Mouse (Mus musculus) heart, embryonic 11.5 days (tissue): Measurements from ENCODE around the gene Catip. TPM values are rescaled to one million over a fixed set of nuclear protein-coding genes. Genes with fewer than 3 reads are reported as not detected.

Experiments
- ATAC-seq: fragments of 200-750 bp; cut with Nextera tagmentation; replicated peaks from 2 replicates; pipeline ENCODE4 v1.8.0; 2017; ENCODE audit warnings: moderate library complexity; ENCODE audit not compliant: insufficient number of reproducible peaks, low FRiP score, low TSS enrichment
- H3K27ac ChIP-seq: fragments of 300-500 bp; sonication (generic); 2 replicates; pipeline ENCODE4 v1.5.1; 2014; ENCODE audit warnings: mild to moderate bottlenecking, low read depth, low read length
- H3K27me3 ChIP-seq: fragments of 300-500 bp; sonication (generic); 2 replicates; pipeline ENCODE4 v1.6.1; 2014; ENCODE audit warnings: mild to moderate bottlenecking, low read length, mixed read lengths; ENCODE audit not compliant: control insufficient read depth, insufficient read depth
- H3K36me3 ChIP-seq: fragments of 300-500 bp; sonication (generic); 2 replicates; pipeline ENCODE4 v1.6.1; 2014; ENCODE audit warnings: mild to moderate bottlenecking, low read length, moderate library complexity, mixed read lengths; ENCODE audit not compliant: control insufficient read depth, insufficient read depth
- H3K4me1 ChIP-seq: fragments of 300-500 bp; sonication (generic); 2 replicates; pipeline ENCODE4 v1.6.1; 2014; ENCODE audit warnings: low read length; ENCODE audit not compliant: control insufficient read depth, insufficient read depth
- H3K4me2 ChIP-seq: fragments of 300-500 bp; sonication (generic); 2 replicates; pipeline ENCODE4 v1.6.1; 2014; ENCODE audit warnings: mild to moderate bottlenecking, moderate library complexity
- H3K4me3 ChIP-seq: fragments of 300-500 bp; sonication (generic); 2 replicates; pipeline ENCODE4 v1.5.1; 2014; ENCODE audit warnings: low read depth, low read length
- H3K9ac ChIP-seq: fragments of 300-500 bp; sonication (generic); 2 replicates; pipeline ENCODE4 v1.6.1; 2014; ENCODE audit warnings: mild to moderate bottlenecking, low read depth, low read length, moderate library complexity
- H3K9me3 ChIP-seq: fragments of 300-500 bp; sonication (generic); replicated peaks from 2 replicates; pipeline ENCODE4 v1.6.1; 2016; ENCODE audit warnings: low read length; ENCODE audit not compliant: control insufficient read depth
- WGBS: fragments of 180-500 bp; shearing (Covaris S2); extraction: QIAGEN DNeasy Blood & Tissue Kit; methylation state at CpG from one replicate; pipeline ENCODE4 v1.1.7; 2014; ENCODE audit not compliant: insufficient replicate concordance; 5-methylcytosine and 5-hydroxymethylcytosine counted together
- polyA plus RNA-seq: library from polyadenylated mRNA; unstranded; fragments of >200 nt; fragmentation: Nextera tagmentation; extraction: Ambion mirVana; gene quantifications from 2 replicates; pipeline ENCODE4 v1.2.1, GENCODE M21; 2014

Gene Catip
- polyA plus RNA-seq, 1 experiment from 2014 or later: 0.59 TPM

GRCm38 (mm10) chr1:74352532-74353096 is 9.3 kb upstream of the Catip start:
- Histone ChIP-seq H3K4me2 (no peak overlapping the region), H3K4me1 (0 out of 2 replicates have a peak, but pooled peaks cover 2% of the 10 kb centered on the region), H3K9ac (no peak overlapping the region), H3K36me3 (peaks cover 5% of the 10 kb centered on the region; the same call in 1 of the 2 replicates), H3K27ac (0 out of 2 replicates have a peak overlapping the region, but pooled peaks have one; percentile 43), H3K27me3 (no peaks in the 10 kb centered on the region), H3K4me3 (no peak overlapping the region), H3K9me3 (no peaks in the 10 kb centered on the region)
- ATAC-seq: 0 out of 2 replicates have a peak, but pooled peaks have one; percentile 2
- 67% methylated on average over 5 of the region's 5 CpGs for WGBS

- 83% methylated on average over 9 of the region's 9 CpGs for WGBS
- no peaks in the 10 kb centered on the region for H3K9me3 ChIP-seq
- no peak overlapping the region for H3K9ac ChIP-seq
- no peak overlapping the region for H3K27ac ChIP-seq
- H3K36me3 ChIP-seq: peaks cover 5% of the 10 kb centered on the region; the same call in 1 of the 2 replicates
- no peaks in the 10 kb centered on the region for H3K27me3 ChIP-seq
- no peak overlapping the region for H3K4me2 ChIP-seq
- H3K4me3 ChIP-seq: no peak overlapping the region
- ATAC-seq: no peak
- 0 out of 2 replicates have a peak, but pooled peaks cover 2% of the 10 kb centered on the region for H3K4me1 ChIP-seq
Observed at GRCm38 (mm10) chr1:74353453-74354229, 8.3 kb upstream of the Catip start.

GRCm38 (mm10) chr1:74357531-74357930 is 4.4 kb upstream of the Catip start:
- H3K36me3 ChIP-seq: peaks cover 3% of the 10 kb centered on the region; the same call in 1 of the 2 replicates
- H3K9me3 ChIP-seq: no peaks in the 10 kb centered on the region
- no peaks in the 10 kb centered on the region for H3K27me3 ChIP-seq
- no peak overlapping the region for H3K4me3 ChIP-seq
- H3K27ac ChIP-seq: no peak overlapping the region
- no peak overlapping the region for H3K9ac ChIP-seq
- ATAC-seq: no peak
- 0 out of 2 replicates have a peak, but pooled peaks cover 4% of the 10 kb centered on the region for H3K4me1 ChIP-seq
- H3K4me2 ChIP-seq: no peak overlapping the region

- no peak for ATAC-seq
- H3K27ac ChIP-seq: no peak overlapping the region
- no peaks in the 10 kb centered on the region for H3K36me3 ChIP-seq
- no peak overlapping the region for H3K9ac ChIP-seq
- no peaks in the 10 kb centered on the region for H3K9me3 ChIP-seq
- no peaks in the 10 kb centered on the region for H3K27me3 ChIP-seq
- H3K4me3 ChIP-seq: no peak overlapping the region
- WGBS: 78% methylated on average over 5 of the region's 5 CpGs
- no peak overlapping the region for H3K4me2 ChIP-seq
- H3K4me1 ChIP-seq: 0 out of 2 replicates have a peak, but pooled peaks cover 2% of the 10 kb centered on the region
Observed at GRCm38 (mm10) chr1:74359952-74360517, 1.9 kb upstream of the Catip start.

- no peaks in the 10 kb centered on the region for H3K36me3 ChIP-seq
- 51% methylated on average over 17 of the region's 17 CpGs for WGBS
- H3K9ac ChIP-seq: no peak overlapping the region; the same call in 1 of the 2 replicates
- ATAC-seq: no peak
- no peak overlapping the region for H3K4me3 ChIP-seq
- no peaks in the 10 kb centered on the region for H3K9me3 ChIP-seq
- 0 out of 2 replicates have a peak, but pooled peaks cover 2% of the 10 kb centered on the region for H3K4me1 ChIP-seq
- no peak overlapping the region for H3K27ac ChIP-seq
- H3K27me3 ChIP-seq: no peaks in the 10 kb centered on the region
- H3K4me2 ChIP-seq: 0 out of 2 replicates have a peak overlapping the region, but pooled peaks have one; percentile 1
Observed at GRCm38 (mm10) chr1:74362325-74363229, 669 bp downstream of the Catip start.

- Histone ChIP-seq H3K4me2 (no peak overlapping the region), H3K4me1 (peaks cover 6% of the 10 kb centered on the region), H3K4me3 (no peak overlapping the region), H3K27me3 (no peaks in the 10 kb centered on the region), H3K9ac (peak overlapping the region; percentile 5; the same call in 1 of the 2 replicates), H3K36me3 (no peaks in the 10 kb centered on the region), H3K9me3 (no peaks in the 10 kb centered on the region), H3K27ac (no peak overlapping the region)
- 61% methylated on average over 5 of the region's 5 CpGs for WGBS
- ATAC-seq: no peak
Observed at GRCm38 (mm10) chr1:74363437-74363836, 1.5 kb downstream of the Catip start.

GRCm38 (mm10) chr1:74364270-74364669 is 2.4 kb downstream of the Catip start:
- no peaks in the 10 kb centered on the region for H3K36me3 ChIP-seq
- H3K27me3 ChIP-seq: no peaks in the 10 kb centered on the region
- H3K9me3 ChIP-seq: no peaks in the 10 kb centered on the region
- no peak overlapping the region for H3K4me3 ChIP-seq
- peaks cover 6% of the 10 kb centered on the region for H3K4me1 ChIP-seq
- no peak overlapping the region for H3K9ac ChIP-seq
- no peak overlapping the region for H3K27ac ChIP-seq
- no peak overlapping the region for H3K4me2 ChIP-seq
- no peak for ATAC-seq
- WGBS: 67% methylated on average over 8 of the region's 8 CpGs
